Mouse (Mus musculus) liver, embryonic 16.5 days (tissue): Measurements from ENCODE around the gene Lhpp. TPM values are rescaled to one million over a fixed set of nuclear protein-coding genes. Genes with fewer than 3 reads are reported as not detected.

Source experiments
- ATAC-seq: fragments of 200-750 bp; cut with Nextera tagmentation; 2 replicates; pipeline ENCODE4 v1.8.0; 2017; ENCODE audit warnings: low read depth, mild to moderate bottlenecking, moderate number of reproducible peaks, moderate library complexity
- H3K27ac ChIP-seq: fragments of 300-500 bp; sonication (generic); 2 replicates; pipeline ENCODE4 v1.5.1; 2014; ENCODE audit warnings: mild to moderate bottlenecking, low read length
- H3K27me3 ChIP-seq: fragments of 300-500 bp; sonication (generic); 2 replicates; pipeline ENCODE4 v1.6.1; 2014; ENCODE audit warnings: low read depth, low read length, mixed read lengths; ENCODE audit not compliant: control insufficient read depth, insufficient read depth
- H3K36me3 ChIP-seq: fragments of 300-500 bp; sonication (generic); 2 replicates; pipeline ENCODE4 v1.6.1; 2014; ENCODE audit warnings: mild to moderate bottlenecking; ENCODE audit not compliant: control insufficient read depth, insufficient read depth
- H3K4me1 ChIP-seq: fragments of 300-500 bp; sonication (generic); 2 replicates; pipeline ENCODE4 v1.6.1; 2014; ENCODE audit warnings: low read depth, low read length, mixed read lengths; ENCODE audit not compliant: control insufficient read depth
- H3K4me2 ChIP-seq: fragments of 300-500 bp; sonication (generic); 2 replicates; pipeline ENCODE4 v1.6.1; 2014; ENCODE audit warnings: low read depth, low read length, mixed read lengths
- H3K4me3 ChIP-seq: fragments of 300-500 bp; sonication (generic); 2 replicates; pipeline ENCODE4 v1.5.1; 2014; ENCODE audit warnings: low read depth, mild to moderate bottlenecking, low read length
- H3K9ac ChIP-seq: fragments of 300-500 bp; sonication (generic); 2 replicates; pipeline ENCODE4 v1.6.1; 2014; ENCODE audit warnings: low read depth, low read length
- H3K9me3 ChIP-seq: fragments of 300-500 bp; sonication (generic); replicated peaks from 2 replicates; pipeline ENCODE4 v1.6.1; 2016; ENCODE audit warnings: low read length; ENCODE audit not compliant: control insufficient read depth
- WGBS: fragments of 180-500 bp; shearing (Covaris S2); extraction: QIAGEN DNeasy Blood & Tissue Kit; methylation state at CpG from one replicate; pipeline ENCODE4 v1.1.7; 2014; ENCODE audit not compliant: insufficient replicate concordance; 5-methylcytosine and 5-hydroxymethylcytosine counted together
- polyA plus RNA-seq: library from polyadenylated mRNA; unstranded; fragments of >200 nt; fragmentation: Nextera tagmentation; extraction: Ambion mirVana; gene quantifications from 2 replicates; pipeline ENCODE4 v1.2.1, GENCODE M21; 2015

The Lhpp gene
- polyA plus RNA-seq, 1 experiment from 2014 or later: 4.0 TPM

DNA sequence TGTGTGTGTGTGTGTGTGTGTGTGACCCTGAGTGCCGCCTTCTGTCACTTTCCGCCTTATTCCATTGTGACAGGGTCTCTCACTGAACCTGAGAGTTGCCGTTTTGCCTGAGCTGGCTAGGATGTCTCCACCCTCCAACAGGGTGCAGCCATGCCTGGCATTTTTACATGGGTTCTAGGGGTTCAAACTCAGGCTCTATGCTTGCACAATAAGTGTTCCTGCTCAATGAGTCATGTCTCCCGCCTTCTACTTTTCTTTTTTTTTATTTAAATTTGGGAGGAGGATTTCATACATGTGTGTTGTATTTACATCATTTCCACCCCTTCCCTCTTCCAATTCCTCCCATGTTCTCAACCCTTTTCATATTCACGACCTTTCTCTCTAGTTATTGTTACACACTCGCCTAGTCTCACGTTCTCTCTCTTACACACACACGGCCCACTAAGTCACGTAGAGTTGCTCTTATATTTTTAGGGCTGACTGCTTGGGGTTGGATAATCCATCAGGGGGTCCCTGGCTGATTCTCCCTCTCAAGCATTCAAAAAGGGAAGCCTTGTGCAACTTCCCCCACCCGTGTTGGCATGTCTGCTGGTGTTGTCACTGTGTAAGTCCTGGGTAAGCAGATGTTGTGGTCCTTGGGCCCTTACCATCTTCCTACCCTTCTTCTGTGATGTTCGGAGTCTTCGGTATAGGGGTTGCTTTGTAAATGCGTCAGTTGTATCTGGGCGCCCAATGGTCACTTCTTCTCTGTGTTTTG lies 80.5 kb downstream of the Lhpp start:
- Histone ChIP-seq H3K9me3 (no peaks in the 10 kb centered on the region), H3K4me3 (no peak overlapping the region), H3K4me1 (peaks cover 4% of the 10 kb centered on the region), H3K4me2 (no peak overlapping the region), H3K36me3 (no peaks in the 10 kb centered on the region), H3K9ac (no peak overlapping the region), H3K27ac (no peak overlapping the region), H3K27me3 (no peaks in the 10 kb centered on the region)
- no peak for ATAC-seq
- WGBS: 65% methylated on average over 14 of the region's 14 CpGs

DNA sequence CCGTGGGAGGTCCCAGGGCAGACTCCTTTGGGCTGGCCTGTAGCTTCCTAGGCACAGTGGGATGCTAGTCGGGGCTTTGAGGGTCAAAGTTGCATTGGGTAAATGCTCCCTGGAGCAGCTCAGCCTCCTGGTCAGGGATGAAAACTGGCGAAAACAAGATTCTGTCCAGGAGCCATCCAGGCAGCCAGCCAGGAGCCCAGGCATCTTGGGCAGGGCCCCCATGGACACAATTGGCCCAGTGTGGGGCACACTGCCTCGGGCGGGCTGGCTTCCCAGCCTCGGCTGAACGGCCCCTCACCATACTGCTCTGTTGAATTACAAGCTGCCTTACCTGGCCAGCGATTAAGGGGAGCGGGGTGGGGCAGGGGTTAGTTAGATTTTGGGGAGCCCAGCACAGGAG lies 82.3 kb downstream of the Lhpp start:
- H3K36me3 ChIP-seq: no peaks in the 10 kb centered on the region
- no peak for ATAC-seq
- WGBS: 77% methylated on average over 9 of the region's 9 CpGs
- no peak overlapping the region for H3K9ac ChIP-seq
- H3K4me2 ChIP-seq: no peak overlapping the region
- H3K9me3 ChIP-seq: no peaks in the 10 kb centered on the region
- no peak overlapping the region for H3K4me3 ChIP-seq
- no peaks in the 10 kb centered on the region for H3K4me1 ChIP-seq
- no peaks in the 10 kb centered on the region for H3K27me3 ChIP-seq
- H3K27ac ChIP-seq: no peak overlapping the region

DNA sequence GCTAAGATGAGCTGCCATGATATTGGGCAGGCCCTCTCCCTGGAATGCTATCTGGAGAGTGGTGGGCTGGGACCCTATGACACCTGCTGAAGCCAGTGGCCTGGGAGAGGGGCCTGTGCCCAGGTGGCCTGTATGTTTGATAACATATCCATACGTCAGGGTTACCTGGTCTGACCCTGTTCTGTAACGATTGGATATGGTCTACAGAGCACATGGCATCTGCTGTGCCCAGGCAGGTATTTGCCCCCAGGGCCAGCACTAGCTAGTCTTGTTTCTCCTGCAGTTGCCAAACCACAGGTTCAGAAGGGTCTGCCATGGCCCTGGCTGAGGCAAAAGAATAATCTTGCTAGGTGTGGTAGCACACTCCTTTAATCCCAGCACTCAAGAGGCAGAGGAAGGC lies 83.1 kb downstream of the Lhpp start:
- H3K4me2 ChIP-seq: no peak overlapping the region
- no peaks in the 10 kb centered on the region for H3K36me3 ChIP-seq
- no peak overlapping the region for H3K4me3 ChIP-seq
- no peak overlapping the region for H3K9ac ChIP-seq
- 80% methylated on average over 2 of the region's 2 CpGs for whole genome bisulfite sequencing
- no peak overlapping the region for H3K27ac ChIP-seq
- no peaks in the 10 kb centered on the region for H3K9me3 ChIP-seq
- H3K4me1 ChIP-seq: no peaks in the 10 kb centered on the region
- ATAC-seq: no peak
- H3K27me3 ChIP-seq: no peaks in the 10 kb centered on the region

DNA sequence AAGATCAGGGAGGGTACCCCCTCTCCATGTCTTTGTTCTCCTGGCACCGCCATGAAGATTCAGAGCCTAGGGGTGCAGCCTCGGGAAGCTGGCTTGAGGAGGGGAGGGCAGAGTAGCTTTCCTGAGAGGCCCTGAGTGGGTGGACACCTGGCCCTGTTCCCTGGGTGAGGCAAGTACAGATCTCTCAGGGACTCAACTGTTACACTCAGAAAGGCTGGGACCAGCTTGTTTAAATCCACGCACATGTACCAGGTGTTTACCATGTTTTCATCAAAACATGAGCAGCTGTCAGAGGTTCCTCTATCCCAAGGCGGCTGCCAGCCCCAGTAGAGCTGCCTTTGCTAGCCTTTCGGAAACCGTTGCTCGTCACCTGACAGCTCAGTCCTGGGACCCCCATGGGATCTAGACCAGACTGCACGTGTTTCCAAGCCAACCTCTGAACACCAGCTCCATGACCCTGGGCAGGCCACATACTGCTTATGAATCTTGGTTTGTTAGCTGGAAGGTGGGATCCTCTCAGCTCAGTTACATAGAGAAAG lies 86.9 kb downstream of the Lhpp start:
- 78% methylated on average over 8 of the region's 8 CpGs for WGBS

DNA sequence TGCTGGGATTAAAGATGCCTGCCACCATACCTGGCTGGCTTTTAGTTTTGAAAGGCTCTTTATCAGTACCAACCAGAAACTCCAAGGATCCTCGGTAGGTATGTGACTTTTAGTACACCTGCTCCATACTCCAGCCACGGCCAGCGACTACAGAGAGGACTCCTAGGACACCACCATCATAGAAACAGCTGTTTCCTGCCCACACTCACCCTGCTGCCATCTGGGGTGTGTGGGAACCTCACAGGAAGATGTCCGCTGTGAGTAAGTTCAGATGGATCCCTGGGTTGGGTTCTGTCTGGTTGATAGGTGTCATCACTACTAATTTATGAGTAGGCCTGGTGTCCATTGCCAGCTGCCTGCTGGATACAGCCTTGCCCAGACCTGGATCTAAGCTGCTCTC lies 88.3 kb downstream of the Lhpp start:
- Histone ChIP-seq H3K27me3 (no peaks in the 10 kb centered on the region), H3K4me2 (no peak overlapping the region), H3K4me1 (no peaks in the 10 kb centered on the region; the same call in none of the 2 replicates), H3K36me3 (no peaks in the 10 kb centered on the region), H3K27ac (no peak overlapping the region; the same call in 1 of the 2 replicates), H3K9ac (no peak overlapping the region), H3K9me3 (no peaks in the 10 kb centered on the region), H3K4me3 (no peak overlapping the region)
- ATAC-seq: no peak
- WGBS: 36% methylated on average over 4 of the region's 4 CpGs

More for the DNA sequence above, 86.9 kb downstream of the Lhpp start:
- Histone ChIP-seq H3K4me2 (no peak overlapping the region), H3K4me1 (no peaks in the 10 kb centered on the region; the same call in none of the 2 replicates), H3K27me3 (no peaks in the 10 kb centered on the region), H3K4me3 (no peak overlapping the region), H3K9me3 (no peaks in the 10 kb centered on the region), H3K36me3 (no peaks in the 10 kb centered on the region), H3K9ac (no peak overlapping the region), H3K27ac (no peak overlapping the region)
- ATAC-seq: peak; percentile 20

DNA sequence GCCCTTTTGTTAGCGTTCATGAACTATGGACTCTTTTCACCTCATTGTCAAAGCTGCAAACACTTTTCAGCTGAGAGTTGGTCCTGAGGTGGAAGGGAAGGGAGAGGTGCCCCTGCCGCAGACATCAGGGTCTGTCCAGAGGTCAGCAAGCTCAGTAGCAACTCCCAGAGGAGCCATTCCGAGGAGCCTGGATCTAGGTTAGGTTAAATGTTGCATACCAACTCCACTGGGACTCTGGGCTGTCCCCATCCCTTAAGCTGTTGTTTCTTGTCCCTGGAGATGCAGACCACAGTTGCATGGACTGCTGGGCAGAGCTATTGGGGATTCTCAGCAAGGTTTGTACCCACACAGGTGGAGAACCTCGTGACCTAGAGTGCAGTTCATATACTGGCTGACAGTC lies 88.7 kb downstream of the Lhpp start:
- Histone ChIP-seq H3K9ac (no peak overlapping the region), H3K4me1 (no peaks in the 10 kb centered on the region; the same call in none of the 2 replicates), H3K36me3 (no peaks in the 10 kb centered on the region), H3K9me3 (no peaks in the 10 kb centered on the region), H3K27me3 (no peaks in the 10 kb centered on the region), H3K27ac (no peak overlapping the region), H3K4me2 (no peak overlapping the region), H3K4me3 (no peak overlapping the region)
- WGBS: 50% methylated on average over 4 of the region's 4 CpGs
- no peak for ATAC-seq

DNA sequence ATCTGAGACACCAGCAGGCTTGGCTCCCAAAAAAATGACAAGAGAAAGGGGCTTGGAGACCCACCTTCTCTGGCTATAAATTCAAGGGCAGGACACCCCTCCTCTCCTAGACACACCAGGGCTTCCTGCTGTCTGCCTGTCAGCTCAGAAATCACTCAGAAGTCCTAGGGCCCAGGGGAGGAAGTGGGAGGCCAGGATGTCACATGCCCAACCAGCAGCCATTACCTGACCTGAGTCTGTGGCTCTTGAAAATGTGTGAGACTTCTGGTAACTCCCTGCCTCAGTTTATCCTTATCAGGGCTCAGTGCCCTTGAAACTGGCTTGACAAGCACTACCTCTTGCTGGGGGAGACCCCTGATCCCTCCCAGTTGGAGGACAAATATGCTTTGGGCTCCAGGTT lies 89.2 kb downstream of the Lhpp start:
- H3K36me3 ChIP-seq: no peaks in the 10 kb centered on the region
- H3K4me2 ChIP-seq: no peak overlapping the region
- H3K27ac ChIP-seq: peak overlapping the region; percentile 41; the same call in 1 of the 2 replicates
- no peaks in the 10 kb centered on the region for H3K27me3 ChIP-seq
- no peaks in the 10 kb centered on the region for H3K9me3 ChIP-seq
- no peak overlapping the region for H3K4me3 ChIP-seq
- no peaks in the 10 kb centered on the region; the same call in none of the 2 replicates for H3K4me1 ChIP-seq
- ATAC-seq: no peak
- H3K9ac ChIP-seq: no peak overlapping the region

DNA sequence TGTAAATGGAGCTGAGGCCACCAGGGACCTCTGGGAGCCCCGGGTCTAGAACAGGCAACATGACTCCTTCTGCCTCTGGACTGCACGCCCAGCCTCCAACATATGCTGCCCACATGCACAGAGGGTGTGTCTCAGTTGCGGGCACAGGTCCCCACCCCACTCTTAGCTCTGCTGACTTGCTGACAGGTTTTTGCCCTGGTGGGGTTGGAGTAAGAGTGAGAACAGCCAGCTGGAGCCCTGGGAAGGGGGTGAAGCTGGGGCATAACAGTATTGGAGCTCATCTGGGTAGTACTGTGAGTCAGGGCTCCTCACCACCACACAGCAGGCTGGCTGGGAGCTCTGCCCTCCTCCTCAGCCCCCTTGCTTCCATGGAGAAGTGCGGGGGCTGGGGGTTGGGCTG lies 89.7 kb downstream of the Lhpp start:
- H3K4me2 ChIP-seq: no peak overlapping the region
- no peaks in the 10 kb centered on the region for H3K27me3 ChIP-seq
- no peaks in the 10 kb centered on the region for H3K36me3 ChIP-seq
- no peak overlapping the region for H3K4me3 ChIP-seq
- H3K9ac ChIP-seq: no peak overlapping the region
- 49% methylated on average over 4 of the region's 4 CpGs for WGBS
- 0 out of 2 replicates have a peak, but pooled peaks have one; percentile 9 for ATAC-seq
- H3K9me3 ChIP-seq: no peaks in the 10 kb centered on the region
- H3K27ac ChIP-seq: peak overlapping the region; percentile 41; the same call in 1 of the 2 replicates
- no peaks in the 10 kb centered on the region; the same call in none of the 2 replicates for H3K4me1 ChIP-seq

DNA sequence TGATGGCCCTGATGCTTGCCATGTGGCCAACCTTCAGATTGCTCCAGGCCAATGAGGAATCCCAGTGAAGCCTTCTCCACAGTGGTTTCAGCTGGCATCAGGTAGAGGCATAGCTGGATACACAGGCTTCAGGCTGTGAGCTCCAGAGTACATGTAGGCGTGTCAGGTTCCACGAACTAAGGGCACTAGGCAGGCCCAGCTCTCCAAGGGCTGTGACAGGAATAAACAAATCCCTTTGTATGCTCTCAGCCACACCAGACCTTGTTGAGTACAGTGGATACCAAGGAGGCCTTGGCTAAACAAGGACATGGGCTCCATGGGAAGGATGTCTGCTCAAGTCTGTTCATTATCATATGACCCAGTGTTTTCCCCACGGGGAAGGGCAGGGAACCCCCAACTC lies 91.0 kb downstream of the Lhpp start:
- no peak for ATAC-seq
- H3K4me3 ChIP-seq: no peak overlapping the region
- H3K9ac ChIP-seq: no peak overlapping the region
- H3K36me3 ChIP-seq: no peaks in the 10 kb centered on the region
- H3K27me3 ChIP-seq: no peaks in the 10 kb centered on the region
- H3K4me2 ChIP-seq: no peak overlapping the region
- 66% methylated on average over 3 of the region's 3 CpGs for WGBS
- no peak overlapping the region for H3K27ac ChIP-seq
- no peaks in the 10 kb centered on the region for H3K9me3 ChIP-seq
- H3K4me1 ChIP-seq: no peaks in the 10 kb centered on the region; the same call in none of the 2 replicates
